ENCODE assay signal across 8 mouse cellular contexts in the genomic region with DNA sequence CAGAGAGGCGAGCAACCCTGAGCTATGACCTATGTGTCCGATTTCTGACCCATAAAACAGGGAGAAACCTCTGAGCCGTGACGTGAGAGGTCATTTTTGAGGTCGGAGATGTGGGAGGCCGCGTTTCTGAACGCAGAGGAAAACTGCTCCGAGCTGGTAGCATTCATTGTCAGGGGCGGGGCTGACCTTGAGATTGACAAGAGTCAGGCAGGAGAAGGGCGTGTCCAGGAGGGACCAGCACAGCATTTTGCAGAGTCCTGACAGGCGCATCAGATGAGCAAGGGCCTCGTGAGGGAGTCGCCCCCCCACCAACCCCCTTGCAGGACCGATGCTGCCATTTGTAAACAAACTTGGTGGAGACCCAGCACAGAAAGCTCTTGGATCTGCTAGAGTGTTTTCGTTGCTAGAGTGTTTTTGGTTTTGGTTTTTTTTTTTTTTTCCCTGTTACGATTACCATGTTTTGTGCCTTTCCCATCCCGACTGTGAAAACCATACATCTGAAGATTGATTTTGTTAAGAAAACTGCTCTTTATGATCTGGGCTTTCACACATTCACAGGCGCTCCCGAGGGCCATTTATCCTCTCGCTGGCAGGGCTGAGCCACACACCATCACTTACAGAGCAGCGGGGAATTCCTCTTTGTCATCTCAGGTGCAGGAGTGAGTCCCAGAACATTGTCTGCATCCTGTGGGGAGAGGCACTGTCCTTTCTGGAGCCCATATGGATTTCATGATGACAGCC.
DNase-seq lines count a peak whose midpoint lies in the region; ATAC-seq and TF ChIP-seq lines count a peak whose summit lies in the region.

No protein-coding gene starts in this region.

- no peak for TF ChIP-seq POLR2A in kidney, adult 2 months (IDR thresholded peaks at IDR 0.05; ENCODE audit: low read depth, low read length)

- no peak for TF ChIP-seq CTCF in kidney, adult 2 months (conservative IDR thresholded peaks at IDR 0.05; ENCODE audit: insufficient read depth, insufficient read length, low read depth, low read length)

- H3K9me3 ChIP-seq in forebrain, embryonic 15.5 days: no peaks in the 10 kb centered on the region
- H3K9me3 ChIP-seq in liver, embryonic 12.5 days (replicated peaks): no peaks in the 10 kb centered on the region

- no peaks in the 10 kb centered on the region for H3K36me3 ChIP-seq in kidney, adult 2 months (ENCODE audit: control insufficient read depth, insufficient read depth, low read length)
- no peaks in the 10 kb centered on the region for H3K36me3 ChIP-seq in forebrain, embryonic 15.5 days
- H3K36me3 ChIP-seq in liver, embryonic 12.5 days: no peaks in the 10 kb centered on the region

- no peaks in the 10 kb centered on the region for H3K27me3 ChIP-seq in kidney, adult 2 months (replicated peaks; ENCODE audit: control insufficient read depth, insufficient read depth, low read length)
- H3K27me3 ChIP-seq in forebrain, embryonic 15.5 days: no peaks in the 10 kb centered on the region
- H3K27me3 ChIP-seq in liver, embryonic 12.5 days (replicated peaks): peaks cover 9% of the 10 kb centered on the region

- intact Hi-C loops in gastrocnemius, postnatal 14 days (cut with DNase I; ENCODE audit: low total_unique reads): no loop called here

- 12% methylated on average over 22 of the region's 22 CpGs for WGBS in kidney, adult 2 months
- WGBS in forebrain, embryonic 15.5 days: 14% methylated on average over 22 of the region's 22 CpGs
- 14% methylated on average over 22 of the region's 22 CpGs for WGBS in liver, embryonic 12.5 days (ENCODE audit: insufficient replicate concordance)

- DNase-seq in kidney, adult 2 months: peak; percentile 7
- no peak for DNase-seq in kidney, adult 8-10 months
- peak; percentile 90 for DNase-seq in ZHBTc4 (ENCODE audit: low read depth, low spot score)
- no peak for DNase-seq in ovary, adult 18-20 months (ENCODE audit: low spot score)
- no peak for DNase-seq in gastrocnemius, postnatal 14 days

- H3K4me2 ChIP-seq in forebrain, embryonic 15.5 days (replicated peaks): peak overlapping the region; percentile 8; the same call in 1 of the 2 replicates
- peak overlapping the region; percentile 21 for H3K4me2 ChIP-seq in liver, embryonic 12.5 days

- ATAC-seq in forebrain, embryonic 15.5 days (replicated peaks): 0 out of 2 replicates have a peak, but pooled peaks have one; percentile 18
- no peak for ATAC-seq in liver, embryonic 12.5 days
- ATAC-seq in frontal cortex, adult (ENCODE audit: low TSS enrichment): no peak

- H3K27ac ChIP-seq in kidney, adult 2 months (ENCODE audit: insufficient read depth, low read depth, low read length): no peak overlapping the region
- H3K27ac ChIP-seq in forebrain, embryonic 15.5 days (replicated peaks): no peak overlapping the region
- H3K27ac ChIP-seq in liver, embryonic 12.5 days: no peak overlapping the region

- no peak overlapping the region for H3K4me3 ChIP-seq in kidney, adult 2 months (ENCODE audit: insufficient read depth, low read depth, low read length)
- no peak overlapping the region for H3K4me3 ChIP-seq in forebrain, embryonic 15.5 days
- no peak overlapping the region for H3K4me3 ChIP-seq in liver, embryonic 12.5 days

- H3K9ac ChIP-seq in forebrain, embryonic 15.5 days (replicated peaks): no peak overlapping the region
- no peak overlapping the region for H3K9ac ChIP-seq in liver, embryonic 12.5 days

- no peaks in the 10 kb centered on the region for H3K4me1 ChIP-seq in kidney, adult 2 months (ENCODE audit: control insufficient read depth, insufficient read depth, low read length)
- H3K4me1 ChIP-seq in forebrain, embryonic 15.5 days: peaks cover 18% of the 10 kb centered on the region
- peaks cover 13% of the 10 kb centered on the region for H3K4me1 ChIP-seq in liver, embryonic 12.5 days

Comparison
In these comparisons a context has a peak if more than half of its experiments do, and no peak if none do; other contexts are left out.
1. DNase-seq: peak in kidney, adult 2 months (single experiment) and ZHBTc4 (single experiment); none in kidney, adult 8-10 months (0 of 2), ovary, adult 18-20 months (single experiment) and gastrocnemius, postnatal 14 days (single experiment).